Mouse (Mus musculus): ENCODE results near the gene Rai1. TPM values are rescaled to one million over a fixed set of nuclear protein-coding genes. Genes with fewer than 3 reads are reported as not detected.

Rai1 gene
- polyA plus RNA-seq, 1 experiment from 2014 or later = 16.1 TPM

GRCm38 (mm10) chr11:60185396-60186231 is 80.8 kb downstream of the Rai1 start:
- H3K4me1 ChIP-seq (ENCODE audit: control insufficient read depth, insufficient read depth, low read length) = peaks cover 58% of the 10 kb centered on the region

GRCm38 (mm10) chr11:60187070-60187469 is 82.3 kb downstream of the Rai1 start:
- no peak overlapping the region for H3K4me2 ChIP-seq (ENCODE audit: low read depth, low read length)
- H3K4me3 ChIP-seq (replicated peaks; ENCODE audit: low read length) = no peak overlapping the region
- no peaks in the 10 kb centered on the region for H3K9me3 ChIP-seq (replicated peaks; ENCODE audit: control insufficient read depth, low read length)
- H3K9ac ChIP-seq (ENCODE audit: low read length) = no peak overlapping the region
- peaks cover 43% of the 10 kb centered on the region for H3K4me1 ChIP-seq (ENCODE audit: control insufficient read depth, insufficient read depth, low read length)
- no peak for ATAC-seq (ENCODE audit: insufficient read depth, low FRiP score)
- no peaks in the 10 kb centered on the region for H3K27me3 ChIP-seq (ENCODE audit: control insufficient read depth, insufficient read depth, low read length)
- 88% methylated on average over 11 of the region's 11 CpGs for WGBS
- H3K27ac ChIP-seq (ENCODE audit: low read length) = no peak overlapping the region
- peaks cover 36% of the 10 kb centered on the region for H3K36me3 ChIP-seq (ENCODE audit: control insufficient read depth, insufficient read depth, low read length)

More at GRCm38 (mm10) chr11:60185396-60186231, 80.8 kb downstream of the Rai1 start:
- H3K4me2 ChIP-seq (ENCODE audit: low read depth, low read length) = no peak overlapping the region
- WGBS = 70% methylated on average over 20 of the region's 20 CpGs
- H3K27me3 ChIP-seq (ENCODE audit: control insufficient read depth, insufficient read depth, low read length) = no peaks in the 10 kb centered on the region
- H3K4me3 ChIP-seq (replicated peaks; ENCODE audit: low read length) = no peak overlapping the region
- H3K9me3 ChIP-seq (replicated peaks; ENCODE audit: control insufficient read depth, low read length) = no peaks in the 10 kb centered on the region
- H3K27ac ChIP-seq (ENCODE audit: low read length) = no peak overlapping the region
- H3K36me3 ChIP-seq (ENCODE audit: control insufficient read depth, insufficient read depth, low read length) = peaks cover 30% of the 10 kb centered on the region
- no peak overlapping the region for H3K9ac ChIP-seq (ENCODE audit: low read length)
- no peak for ATAC-seq (ENCODE audit: insufficient read depth, low FRiP score)

DNA sequence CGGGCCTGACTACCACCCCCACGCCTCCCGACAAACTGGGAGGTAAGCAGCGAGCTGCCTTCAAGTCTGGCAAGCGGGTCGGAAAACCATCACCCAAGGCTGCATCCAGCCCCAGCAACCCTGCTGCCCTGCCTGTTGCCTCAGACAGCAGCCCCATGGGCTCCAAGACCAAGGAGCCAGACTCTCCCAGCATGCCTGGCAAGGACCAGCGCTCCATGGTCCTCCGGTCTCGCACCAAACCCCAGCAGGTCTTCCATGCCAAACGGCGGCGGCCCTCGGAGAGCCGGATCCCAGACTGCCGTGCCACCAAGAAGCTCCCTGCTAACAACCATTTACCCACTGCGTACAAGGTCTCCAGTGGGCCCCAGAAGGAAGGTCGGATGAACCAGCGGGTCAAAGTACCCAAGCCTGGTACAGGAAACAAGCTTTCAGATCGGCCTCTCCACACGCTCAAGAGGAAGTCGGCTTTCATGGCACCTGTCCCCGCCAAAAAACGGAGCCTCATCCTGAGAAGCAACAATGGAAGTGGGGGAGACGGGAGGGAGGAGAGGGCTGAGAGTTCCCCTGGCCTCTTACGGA is 83.6 kb downstream of the Rai1 start:
- H3K27me3 ChIP-seq (ENCODE audit: control insufficient read depth, insufficient read depth, low read length) = no peaks in the 10 kb centered on the region
- no peak overlapping the region for H3K9ac ChIP-seq (ENCODE audit: low read length)
- H3K27ac ChIP-seq (ENCODE audit: low read length) = no peak overlapping the region
- no peak overlapping the region for H3K4me2 ChIP-seq (ENCODE audit: low read depth, low read length)
- H3K36me3 ChIP-seq (ENCODE audit: control insufficient read depth, insufficient read depth, low read length) = peaks cover 36% of the 10 kb centered on the region
- no peak for ATAC-seq (ENCODE audit: insufficient read depth, low FRiP score)
- H3K4me1 ChIP-seq (ENCODE audit: control insufficient read depth, insufficient read depth, low read length) = peaks cover 30% of the 10 kb centered on the region
- 89% methylated on average over 25 of the region's 25 CpGs for WGBS
- H3K4me3 ChIP-seq (replicated peaks; ENCODE audit: low read length) = no peak overlapping the region
- H3K9me3 ChIP-seq (replicated peaks; ENCODE audit: control insufficient read depth, low read length) = no peaks in the 10 kb centered on the region

DNA sequence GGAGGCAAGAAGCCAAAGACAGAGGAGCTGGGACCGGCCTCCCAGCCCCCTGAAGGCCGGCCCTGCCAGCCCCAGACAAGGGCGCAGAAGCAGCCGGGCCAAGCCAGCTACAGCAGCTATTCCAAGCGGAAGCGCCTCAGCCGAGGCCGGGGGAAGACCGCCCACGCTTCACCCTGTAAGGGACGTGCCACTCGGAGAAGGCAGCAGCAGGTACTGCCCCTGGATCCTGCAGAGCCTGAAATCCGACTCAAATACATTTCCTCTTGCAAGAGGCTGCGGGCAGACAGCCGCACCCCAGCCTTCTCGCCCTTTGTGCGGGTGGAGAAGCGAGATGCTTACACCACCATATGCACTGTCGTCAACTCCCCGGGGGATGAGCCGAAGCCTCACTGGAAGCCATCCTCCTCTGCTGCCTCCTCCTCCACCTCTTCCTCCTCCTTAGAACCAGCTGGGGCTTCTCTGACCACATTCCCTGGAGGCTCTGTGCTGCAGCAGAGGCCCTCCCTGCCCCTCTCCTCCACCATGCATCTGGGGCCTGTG is 84.8 kb downstream of the Rai1 start:
- H3K9ac ChIP-seq (ENCODE audit: low read length) = no peak overlapping the region
- H3K4me2 ChIP-seq (ENCODE audit: low read depth, low read length) = no peak overlapping the region
- peak overlapping the region; percentile 14; the same call in 1 of the 2 replicates for H3K27ac ChIP-seq (ENCODE audit: low read length)
- no peak overlapping the region for H3K4me3 ChIP-seq (replicated peaks; ENCODE audit: low read length)
- H3K4me1 ChIP-seq (ENCODE audit: control insufficient read depth, insufficient read depth, low read length) = peaks cover 19% of the 10 kb centered on the region
- peaks cover 6% of the 10 kb centered on the region; the same call in 1 of the 2 replicates for H3K9me3 ChIP-seq (replicated peaks; ENCODE audit: control insufficient read depth, low read length)
- peaks cover 44% of the 10 kb centered on the region for H3K36me3 ChIP-seq (ENCODE audit: control insufficient read depth, insufficient read depth, low read length)
- no peaks in the 10 kb centered on the region for H3K27me3 ChIP-seq (ENCODE audit: control insufficient read depth, insufficient read depth, low read length)
- ATAC-seq (ENCODE audit: insufficient read depth, low FRiP score) = peak; percentile 42; the same call in 1 of the 2 replicates
- WGBS = 76% methylated on average over 21 of the region's 21 CpGs

- H3K9me3 ChIP-seq (replicated peaks; ENCODE audit: control insufficient read depth, low read length) = peaks cover 12% of the 10 kb centered on the region; the same call in 1 of the 2 replicates
- H3K4me3 ChIP-seq (replicated peaks; ENCODE audit: low read length) = no peak overlapping the region
- H3K9ac ChIP-seq (ENCODE audit: low read length) = no peak overlapping the region
- H3K27me3 ChIP-seq (ENCODE audit: control insufficient read depth, insufficient read depth, low read length) = no peaks in the 10 kb centered on the region
- no peak overlapping the region for H3K4me2 ChIP-seq (ENCODE audit: low read depth, low read length)
- no peak overlapping the region; the same call in 1 of the 2 replicates for H3K27ac ChIP-seq (ENCODE audit: low read length)
- H3K4me1 ChIP-seq (ENCODE audit: control insufficient read depth, insufficient read depth, low read length) = peaks cover 13% of the 10 kb centered on the region; the same call in 1 of the 2 replicates
- no peak for ATAC-seq (ENCODE audit: insufficient read depth, low FRiP score)
- peaks cover 50% of the 10 kb centered on the region for H3K36me3 ChIP-seq (ENCODE audit: control insufficient read depth, insufficient read depth, low read length)
- WGBS = 88% methylated on average over 17 of the region's 17 CpGs
These were observed 85.3 kb downstream of the Rai1 start for GRCm38 (mm10) chr11:60190055-60190641.

DNA sequence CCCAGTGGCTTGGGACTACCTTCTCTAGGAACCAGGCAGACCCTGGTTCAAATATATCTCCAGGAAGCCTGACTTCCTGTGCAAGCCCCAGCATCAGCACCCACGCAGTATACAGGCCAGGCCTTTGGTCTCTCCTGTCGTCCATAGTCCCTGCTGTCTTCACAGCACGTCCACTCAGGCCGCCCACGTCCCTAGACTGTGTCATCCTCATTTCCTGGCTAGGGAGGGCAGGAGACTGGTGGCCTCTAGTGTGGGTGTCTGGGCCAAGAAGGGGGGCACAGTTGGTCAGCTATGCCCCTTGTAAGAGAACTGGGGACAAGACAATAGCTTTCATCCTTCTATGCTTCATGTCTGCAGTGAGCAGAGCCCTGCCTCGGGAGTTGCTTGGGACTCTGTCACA is 87.7 kb downstream of the Rai1 start:
- no peak for ATAC-seq (ENCODE audit: insufficient read depth, low FRiP score)
- Histone ChIP-seq H3K4me2 (ENCODE audit: low read depth, low read length) (no peak overlapping the region), H3K4me1 (ENCODE audit: control insufficient read depth, insufficient read depth, low read length) (0 out of 2 replicates have a peak, but pooled peaks cover 12% of the 10 kb centered on the region), H3K9me3 (replicated peaks; ENCODE audit: control insufficient read depth, low read length) (peaks cover 14% of the 10 kb centered on the region; the same call in 1 of the 2 replicates), H3K27me3 (ENCODE audit: control insufficient read depth, insufficient read depth, low read length) (no peaks in the 10 kb centered on the region), H3K36me3 (ENCODE audit: control insufficient read depth, insufficient read depth, low read length) (peaks cover 42% of the 10 kb centered on the region), H3K9ac (ENCODE audit: low read length) (no peak overlapping the region), H3K4me3 (replicated peaks; ENCODE audit: low read length) (no peak overlapping the region), H3K27ac (ENCODE audit: low read length) (no peak overlapping the region)
- 76% methylated on average over 6 of the region's 6 CpGs for WGBS

DNA sequence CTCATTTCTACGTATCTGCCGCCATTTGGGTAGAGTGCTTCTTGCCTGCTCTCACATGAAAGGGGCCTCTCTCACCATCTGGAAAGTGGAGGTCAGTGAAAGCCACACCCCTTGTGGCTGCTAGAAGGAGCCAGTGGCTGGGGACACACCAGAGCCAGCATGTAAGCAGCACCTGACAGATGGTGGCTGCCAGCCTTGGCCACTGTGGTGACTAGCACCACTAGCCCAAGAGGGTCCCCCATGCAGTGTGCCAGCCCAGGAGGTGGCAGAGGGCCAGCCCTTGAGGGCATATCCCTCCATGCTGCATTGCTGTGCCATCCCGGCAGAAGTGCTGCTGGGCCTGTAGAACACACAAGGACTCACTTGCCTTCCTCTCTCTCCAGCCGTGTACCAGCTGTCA is 88.7 kb downstream of the Rai1 start:
- H3K9me3 ChIP-seq (replicated peaks; ENCODE audit: control insufficient read depth, low read length) = peaks cover 14% of the 10 kb centered on the region; the same call in 1 of the 2 replicates
- H3K4me2 ChIP-seq (ENCODE audit: low read depth, low read length) = no peak overlapping the region
- H3K9ac ChIP-seq (ENCODE audit: low read length) = no peak overlapping the region
- H3K4me3 ChIP-seq (replicated peaks; ENCODE audit: low read length) = no peak overlapping the region
- no peak overlapping the region for H3K27ac ChIP-seq (ENCODE audit: low read length)
- WGBS = 83% methylated on average over 4 of the region's 4 CpGs
- no peaks in the 10 kb centered on the region for H3K27me3 ChIP-seq (ENCODE audit: control insufficient read depth, insufficient read depth, low read length)
- ATAC-seq (ENCODE audit: insufficient read depth, low FRiP score) = no peak
- H3K4me1 ChIP-seq (ENCODE audit: control insufficient read depth, insufficient read depth, low read length) = 0 out of 2 replicates have a peak, but pooled peaks cover 10% of the 10 kb centered on the region
- peaks cover 40% of the 10 kb centered on the region for H3K36me3 ChIP-seq (ENCODE audit: control insufficient read depth, insufficient read depth, low read length)

DNA sequence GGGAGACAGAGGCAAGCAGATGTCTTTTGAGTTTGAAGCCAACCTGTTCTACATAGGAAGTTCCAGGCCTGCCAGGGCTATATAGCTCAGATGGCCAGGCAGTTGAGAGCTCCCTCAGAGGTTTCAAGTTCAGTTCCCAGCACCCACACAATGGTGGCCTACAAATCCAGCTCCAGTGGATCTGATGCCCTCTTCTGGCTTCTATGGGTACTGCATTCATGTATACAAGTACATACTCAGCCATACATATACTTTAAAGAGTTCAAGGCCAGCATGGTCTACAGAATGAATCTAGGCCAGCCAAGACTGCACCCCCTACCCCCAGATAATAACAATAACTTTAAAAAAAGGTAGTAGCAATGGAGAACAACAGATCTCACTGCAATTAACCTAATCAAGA is 90.3 kb downstream of the Rai1 start:
- no peak overlapping the region for H3K27ac ChIP-seq (ENCODE audit: low read length)
- H3K9me3 ChIP-seq (replicated peaks; ENCODE audit: control insufficient read depth, low read length) = peaks cover 14% of the 10 kb centered on the region; the same call in 1 of the 2 replicates
- no peak overlapping the region for H3K4me2 ChIP-seq (ENCODE audit: low read depth, low read length)
- no peak overlapping the region for H3K4me3 ChIP-seq (replicated peaks; ENCODE audit: low read length)
- H3K27me3 ChIP-seq (ENCODE audit: control insufficient read depth, insufficient read depth, low read length) = no peaks in the 10 kb centered on the region
- ATAC-seq (ENCODE audit: insufficient read depth, low FRiP score) = no peak
- H3K9ac ChIP-seq (ENCODE audit: low read length) = no peak overlapping the region
- H3K4me1 ChIP-seq (ENCODE audit: control insufficient read depth, insufficient read depth, low read length) = 0 out of 2 replicates have a peak, but pooled peaks cover 5% of the 10 kb centered on the region
- H3K36me3 ChIP-seq (ENCODE audit: control insufficient read depth, insufficient read depth, low read length) = peaks cover 38% of the 10 kb centered on the region
